Comparison of ENCODE assay signal across 28 mouse cellular contexts in the genomic region with DNA sequence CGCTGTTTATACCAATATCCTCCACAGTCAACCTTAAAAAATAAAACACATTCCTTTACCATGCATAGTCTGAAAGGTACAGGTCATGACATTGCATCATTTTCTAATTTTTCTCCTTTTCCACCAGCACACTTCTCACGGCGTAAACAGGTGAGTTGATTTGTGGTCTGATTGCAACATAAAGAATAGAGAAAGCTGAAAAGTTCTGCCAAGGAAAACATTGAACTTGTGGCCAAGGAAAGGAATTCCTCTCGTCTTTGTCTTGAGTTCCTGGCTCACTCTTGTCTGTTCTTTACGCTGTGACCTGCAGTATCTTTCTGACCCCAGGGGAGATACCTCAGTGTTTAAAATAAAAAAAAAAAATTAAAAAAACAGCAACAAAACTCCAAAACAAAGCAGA.
"Had no signal": no experiment of that assay in that cellular context is flagged by ENCODE, and none has a peak within 500 bp of the region (broad histone marks: within the 10 kb centered on the region; RNA-seq: fewer than 3 reads in every experiment).

No protein-coding gene starts in this region.

- H3K9me3 ChIP-seq: embryonic facial prominence, embryonic 10.5 days; embryonic facial prominence, embryonic 12.5 days; embryonic facial prominence, embryonic 13.5 days; embryonic facial prominence, embryonic 15.5 days; forebrain, embryonic 10.5 days; forebrain, embryonic 12.5 days; forebrain, embryonic 13.5 days; forebrain, embryonic 15.5 days had no signal

- ATAC-seq: forebrain, embryonic 13.5 days; forebrain, embryonic 14.5 days; forebrain, embryonic 15.5 days; forebrain, embryonic 16.5 days; forebrain, postnatal 0 days had no signal

- H3K4me3 ChIP-seq: embryonic facial prominence, embryonic 10.5 days; embryonic facial prominence, embryonic 12.5 days; embryonic facial prominence, embryonic 13.5 days; embryonic facial prominence, embryonic 15.5 days; erythroblast, embryonic 14.5 days; forebrain, embryonic 10.5 days; forebrain, embryonic 12.5 days; forebrain, embryonic 13.5 days; forebrain, embryonic 15.5 days; gastrocnemius, adult 2 months; heart, adult 2 months had no signal

- H3K4me1 ChIP-seq: embryonic facial prominence, embryonic 10.5 days; embryonic facial prominence, embryonic 12.5 days; embryonic facial prominence, embryonic 15.5 days; forebrain, embryonic 10.5 days; forebrain, embryonic 12.5 days; forebrain, embryonic 13.5 days; forebrain, embryonic 15.5 days had no signal

- H3K4me2 ChIP-seq: embryonic facial prominence, embryonic 12.5 days; embryonic facial prominence, embryonic 13.5 days; embryonic facial prominence, embryonic 15.5 days; forebrain, embryonic 12.5 days; forebrain, embryonic 13.5 days; forebrain, embryonic 15.5 days had no signal

- DNase-seq: cerebellum, adult 2 months; cerebellum, adult 8-10 months; cerebellum, adult 9-10 months; cerebellum, adult 9-11 months; cerebellum, postnatal 10 days; cerebellum, postnatal 14 days; cerebellum, postnatal 25 days; cerebellum, postnatal 36 days; embryo, embryonic 11 days; forebrain, postnatal 0 days; gastrocnemius, adult 2 months; gastrocnemius, postnatal 10 days; gastrocnemius, postnatal 14 days; gastrocnemius, postnatal 25 days; gastrocnemius, postnatal 36 days; heart, adult 18-20 months; heart, adult 2 months had no signal

- H3K27ac ChIP-seq: embryonic facial prominence, embryonic 10.5 days; embryonic facial prominence, embryonic 12.5 days; embryonic facial prominence, embryonic 13.5 days; embryonic facial prominence, embryonic 15.5 days; forebrain, embryonic 10.5 days; forebrain, embryonic 12.5 days; forebrain, embryonic 13.5 days; forebrain, embryonic 15.5 days; gastrocnemius, adult 2 months; heart, adult 2 months had no signal

- H3K9ac ChIP-seq: embryonic facial prominence, embryonic 12.5 days; embryonic facial prominence, embryonic 13.5 days; embryonic facial prominence, embryonic 15.5 days; forebrain, embryonic 12.5 days; forebrain, embryonic 13.5 days; forebrain, embryonic 15.5 days; forebrain, postnatal 0 days had no signal

- H3K36me3 ChIP-seq: embryonic facial prominence, embryonic 10.5 days; embryonic facial prominence, embryonic 12.5 days; embryonic facial prominence, embryonic 13.5 days; embryonic facial prominence, embryonic 15.5 days; forebrain, embryonic 10.5 days; forebrain, embryonic 12.5 days; forebrain, embryonic 15.5 days had no signal

- H3K27me3 ChIP-seq: embryonic facial prominence, embryonic 12.5 days; embryonic facial prominence, embryonic 13.5 days; embryonic facial prominence, embryonic 15.5 days; forebrain, embryonic 15.5 days had no signal
